Mouse (Mus musculus) left cerebral cortex, postnatal 10 days (tissue): ENCODE data around the gene Cpm. TPM values are rescaled to one million over a fixed set of nuclear protein-coding genes. Genes with fewer than 3 reads are reported as not detected.

ENCODE experiments used
- DNase-seq, 2 experiments: peaks; one replicate each; pipeline ENCODE4 v3.0.0; 2021 to 2022; ENCODE audit warnings: low spot score in 2 of 2, mixed read lengths in 1 of 2; ENCODE audit errors: extremely low spot score in 1 of 2
- intact Hi-C: fragments of 180-260 bp; cut with DNase I; formaldehyde crosslinking; loops from one replicate; pipeline ENCODE4 v1.15.1; 2025
- total RNA-seq, 2 experiments: library from RNA; stranded (reverse); gene quantifications; 2 replicates each; pipeline ENCODE4 v1.2.3; 2021

Gene Cpm
- total RNA-seq, 2 experiments from 2014 or later = 2.0 to 3.3 TPM

DNA sequence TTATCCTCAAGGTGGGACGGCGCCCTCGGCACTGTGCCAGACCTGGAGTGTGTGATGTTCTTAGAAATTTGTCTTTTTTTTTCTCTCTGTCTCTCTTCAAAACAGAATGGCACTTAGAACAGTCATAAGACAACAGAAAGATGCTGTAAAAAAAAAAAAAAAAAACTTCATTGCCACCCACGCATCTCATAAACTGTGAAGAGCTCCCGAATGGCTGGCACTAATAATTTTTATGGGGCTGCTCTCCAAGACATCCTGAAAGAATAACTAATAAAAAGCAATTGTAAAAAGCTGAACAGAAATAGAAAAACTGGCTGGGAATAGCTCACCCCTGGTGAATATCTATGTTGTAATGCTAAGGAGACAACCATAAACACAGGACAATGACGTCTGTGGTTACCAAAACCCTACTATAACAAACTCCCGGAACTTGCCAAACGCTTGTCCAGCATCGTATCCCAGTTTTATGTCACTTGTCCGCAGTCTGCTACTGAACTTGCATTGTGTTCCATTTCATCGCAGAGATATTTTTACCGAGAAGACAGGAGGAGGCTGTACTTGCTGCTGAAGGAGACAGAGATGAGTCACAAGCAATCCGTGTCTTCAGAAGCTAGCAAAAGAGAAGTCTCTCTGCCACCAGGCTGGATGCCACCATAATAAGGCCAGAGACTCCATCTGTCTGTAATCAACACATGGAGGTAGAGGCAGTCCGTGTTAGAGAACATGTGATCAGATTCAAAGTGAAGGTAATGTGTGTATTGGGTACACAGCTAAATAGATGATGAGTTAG is 25.3 kb upstream of the Cpm start:
- intact Hi-C loops = no loop called here

DNA sequence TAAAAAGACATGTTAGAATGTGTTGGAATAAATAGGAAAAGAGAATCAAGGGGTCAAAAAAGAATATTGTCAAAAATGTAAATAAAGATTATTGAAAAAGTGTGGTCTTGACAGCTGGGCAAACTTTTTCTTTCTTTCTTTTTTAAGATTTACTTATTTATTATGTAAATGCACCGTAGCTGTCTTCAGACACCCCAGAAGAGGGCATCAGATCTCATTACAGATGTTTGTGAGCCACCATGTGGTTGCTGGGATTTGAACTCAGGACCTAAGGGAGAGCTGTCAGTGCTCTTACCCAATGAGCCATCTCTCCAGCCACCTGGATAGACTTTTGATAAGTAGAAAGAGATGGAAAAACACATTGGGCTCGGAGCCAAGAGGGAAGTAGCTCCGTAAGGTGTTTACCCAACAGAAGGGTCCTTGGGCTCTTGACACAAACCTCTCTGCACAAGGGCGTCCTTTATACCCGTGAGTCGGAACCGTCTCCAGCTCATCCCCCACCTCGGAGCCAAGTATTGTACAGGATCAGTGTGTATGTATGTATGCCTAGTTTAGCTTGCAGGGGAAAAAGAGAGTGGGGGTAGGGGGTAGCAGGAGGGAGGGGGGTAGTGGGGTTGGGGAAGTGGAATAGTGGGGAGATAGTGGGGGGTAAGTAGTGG is 24.5 kb upstream of the Cpm start:
- intact Hi-C loops = no loop called here
- DNase-seq = no peak

More for the DNA sequence above, 25.3 kb upstream of the Cpm start:
- DNase-seq = no peak

DNA sequence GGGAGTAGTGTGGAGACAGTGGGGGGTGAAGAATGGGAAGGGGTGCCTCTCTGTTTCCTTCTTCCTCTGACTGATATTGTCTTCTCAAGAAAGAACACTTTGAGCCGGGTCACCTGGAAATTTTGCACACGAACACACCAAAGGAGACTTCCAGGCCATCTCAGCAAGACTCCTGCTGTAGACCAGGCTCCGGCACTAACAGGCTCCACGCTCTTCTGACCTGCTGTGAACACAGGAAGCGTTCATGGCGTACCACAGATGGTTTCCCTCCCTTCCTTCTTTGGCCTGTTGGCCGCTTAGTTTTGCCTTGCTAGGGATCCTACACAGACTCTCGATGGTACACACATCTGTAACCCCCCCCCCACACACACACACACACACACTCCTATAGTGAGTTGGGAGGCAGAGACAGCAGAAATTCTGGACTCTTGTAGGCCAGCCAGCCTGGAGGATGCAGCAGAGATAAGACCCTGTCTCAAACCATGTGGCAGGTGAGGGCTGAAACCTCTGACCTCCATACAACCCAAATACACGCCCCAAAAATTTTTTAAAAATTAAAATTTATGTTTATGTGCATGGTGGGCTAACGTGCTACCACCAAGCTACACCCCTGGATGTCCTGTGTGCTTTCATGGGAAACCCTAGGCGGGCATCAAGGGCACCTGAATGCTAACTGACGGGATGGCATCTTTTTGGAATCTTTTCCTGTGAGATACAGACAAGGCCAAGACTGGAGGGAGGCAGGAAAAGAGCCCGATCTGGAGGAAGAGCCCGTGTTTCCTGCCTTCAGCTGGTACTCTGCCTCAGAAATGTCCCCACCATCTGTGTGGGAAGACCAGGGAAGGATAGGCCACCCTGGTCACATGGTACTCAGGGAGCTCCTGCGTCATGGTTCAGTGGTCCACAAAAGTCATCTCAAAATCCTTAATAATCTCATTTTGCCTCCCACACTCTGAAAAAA is 23.7 kb upstream of the Cpm start:
- intact Hi-C loops = no loop called here
- no peak for DNase-seq

DNA sequence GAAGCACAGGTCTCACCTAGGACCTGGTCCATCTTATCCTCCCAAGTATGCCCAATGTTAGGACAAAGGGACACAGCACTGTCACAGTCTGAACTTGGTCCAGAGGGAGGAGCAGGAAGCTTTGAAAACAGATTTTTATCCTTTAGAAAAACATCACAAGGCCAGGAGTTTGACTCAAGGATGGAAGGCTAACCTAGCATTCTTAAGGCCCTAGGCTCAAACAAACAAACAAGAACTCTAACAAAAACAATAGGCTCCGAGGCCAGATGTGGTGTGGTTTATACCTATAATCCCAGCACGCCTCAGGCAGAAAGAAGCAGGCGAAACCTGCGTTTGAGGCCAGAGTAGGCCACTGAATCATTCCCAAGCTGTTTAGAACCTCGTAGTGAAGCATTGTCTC is 22.9 kb upstream of the Cpm start:
- DNase-seq = no peak
- intact Hi-C loops = no loop called here

DNA sequence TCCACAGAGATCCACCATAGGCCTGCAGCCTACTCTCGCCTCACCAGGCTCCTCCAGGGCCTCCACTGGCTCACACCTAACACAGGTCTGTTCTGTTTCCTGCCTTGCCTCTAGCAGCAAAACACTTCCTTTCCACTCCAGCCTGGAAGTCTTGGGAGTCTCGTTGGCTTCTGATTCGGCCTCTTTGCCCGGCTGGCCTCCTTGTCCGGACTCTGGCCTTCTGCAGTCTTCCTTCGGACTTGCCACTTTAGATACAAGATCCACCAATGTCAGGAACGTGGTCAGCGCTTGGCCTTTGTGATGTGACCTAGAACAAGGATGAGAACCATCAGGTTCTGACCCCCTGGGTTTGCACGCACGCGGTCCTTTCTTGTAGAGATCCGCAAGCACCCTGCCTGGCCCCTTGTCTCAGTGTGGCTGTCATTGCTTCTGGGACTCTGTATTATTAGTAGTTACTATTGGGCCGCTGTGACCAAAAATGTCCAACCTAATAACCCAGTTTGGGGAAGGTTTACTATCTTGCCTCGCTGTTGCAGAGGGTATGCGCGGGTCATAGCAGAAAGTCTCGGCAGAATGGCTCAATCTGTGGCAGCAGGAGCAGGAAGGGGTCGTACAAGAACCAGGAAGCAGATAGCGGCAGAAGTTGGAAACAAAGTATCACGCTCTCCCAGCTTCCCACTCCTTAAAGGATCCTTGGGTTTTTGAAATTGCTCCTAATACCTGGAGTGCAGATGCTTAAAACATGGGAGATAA is 22.1 kb upstream of the Cpm start:
- intact Hi-C loops = no loop called here
- no peak for DNase-seq

DNA sequence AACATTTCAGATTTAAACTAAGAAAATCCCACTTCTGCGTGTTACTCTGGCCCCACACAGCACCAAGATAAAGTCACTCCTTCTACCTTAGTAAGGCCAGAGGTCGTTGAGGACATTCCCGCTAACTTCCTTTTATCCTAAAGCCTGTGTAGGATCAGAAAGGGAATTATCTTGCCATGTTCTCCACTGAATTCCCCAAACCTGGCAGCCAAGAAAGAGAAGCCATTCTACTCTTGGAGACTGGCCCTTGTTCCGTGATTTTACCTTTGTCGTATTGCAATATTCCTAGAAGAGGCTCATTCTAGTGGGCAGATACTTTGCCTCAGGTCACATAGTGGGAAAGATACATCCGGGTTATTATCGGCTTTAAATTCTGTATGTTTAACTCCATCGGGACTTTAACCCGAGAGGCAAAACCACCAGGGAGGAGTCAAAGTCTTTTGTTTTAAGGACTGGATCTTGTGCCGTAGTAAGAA is 21.5 kb upstream of the Cpm start:
- DNase-seq = no peak
- intact Hi-C loops = no loop called here

DNA sequence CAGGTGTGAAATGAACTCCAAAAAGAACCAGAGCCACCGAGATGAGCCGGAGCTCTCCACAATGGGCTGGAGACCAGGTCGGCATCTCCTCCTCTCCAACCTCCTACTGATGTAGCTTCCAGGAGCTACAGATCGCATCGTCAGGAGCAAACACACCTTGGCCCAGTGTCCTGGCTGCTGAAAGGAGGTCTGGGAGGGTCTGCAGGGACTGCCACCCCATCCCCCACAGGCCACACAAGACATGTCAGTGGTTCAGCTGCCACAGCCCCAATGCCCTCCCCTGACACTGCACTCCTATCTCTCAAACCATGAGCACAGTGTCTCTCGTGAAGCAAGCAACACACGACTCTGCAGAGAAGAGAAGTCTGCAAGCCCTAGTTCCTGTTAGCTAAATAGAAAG is 20.8 kb upstream of the Cpm start:
- no peak for DNase-seq
- intact Hi-C loops = no loop called here

DNA sequence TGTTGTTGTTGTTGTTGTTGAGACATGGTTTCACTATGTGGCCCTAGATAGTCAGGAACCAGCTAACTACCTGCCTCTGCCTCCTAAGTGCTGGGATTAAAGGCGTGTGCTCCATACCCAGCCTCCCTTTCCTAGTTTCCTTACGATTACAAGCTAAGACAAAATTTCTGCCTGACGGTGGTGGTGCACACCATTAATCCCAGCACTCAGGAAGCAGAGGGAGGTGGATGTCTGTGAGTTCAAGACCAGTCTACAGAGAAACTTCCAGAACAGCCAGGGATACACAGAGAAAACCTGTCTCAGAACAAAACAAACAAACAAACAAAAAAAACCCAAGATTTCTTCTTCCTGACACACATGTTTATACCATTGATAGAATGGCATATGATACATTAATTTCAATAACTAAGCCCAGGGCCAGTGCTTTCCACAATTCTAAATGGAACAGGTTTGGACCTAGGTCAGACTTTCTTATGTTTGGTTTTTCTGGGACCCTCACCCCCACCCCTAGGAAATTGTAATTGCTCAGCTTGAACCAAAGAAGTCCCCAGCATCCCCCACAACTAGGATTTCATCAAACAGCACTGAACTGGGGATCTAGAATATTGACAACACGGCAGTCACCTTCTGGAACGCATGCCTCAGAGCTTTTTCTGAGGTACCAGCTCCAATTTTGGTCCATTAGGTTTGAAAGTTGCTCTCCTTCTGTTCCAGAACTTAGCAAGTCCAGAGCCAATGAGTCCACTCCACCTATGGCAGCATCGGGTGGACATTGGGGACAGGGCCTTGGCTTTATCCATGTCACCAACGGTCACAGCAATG is 20.1 kb upstream of the Cpm start:
- intact Hi-C loops = no loop called here

DNA sequence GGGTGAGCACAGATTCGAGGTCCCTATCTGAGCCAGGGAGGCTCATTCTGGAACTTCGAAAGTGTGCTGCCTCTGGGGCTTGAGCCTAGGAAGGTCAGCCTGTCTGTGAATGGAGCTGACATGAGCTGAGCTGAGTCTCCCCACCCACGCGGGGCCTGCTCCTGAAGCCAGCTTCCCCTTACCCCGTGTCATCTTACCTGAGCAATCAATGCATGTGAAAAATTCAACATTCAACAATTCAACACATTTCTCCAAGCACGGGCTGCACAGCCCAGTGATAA is 19.6 kb upstream of the Cpm start:
- intact Hi-C loops = no loop called here
- DNase-seq = no peak

More for the DNA sequence above, 20.1 kb upstream of the Cpm start:
- no peak for DNase-seq

DNA sequence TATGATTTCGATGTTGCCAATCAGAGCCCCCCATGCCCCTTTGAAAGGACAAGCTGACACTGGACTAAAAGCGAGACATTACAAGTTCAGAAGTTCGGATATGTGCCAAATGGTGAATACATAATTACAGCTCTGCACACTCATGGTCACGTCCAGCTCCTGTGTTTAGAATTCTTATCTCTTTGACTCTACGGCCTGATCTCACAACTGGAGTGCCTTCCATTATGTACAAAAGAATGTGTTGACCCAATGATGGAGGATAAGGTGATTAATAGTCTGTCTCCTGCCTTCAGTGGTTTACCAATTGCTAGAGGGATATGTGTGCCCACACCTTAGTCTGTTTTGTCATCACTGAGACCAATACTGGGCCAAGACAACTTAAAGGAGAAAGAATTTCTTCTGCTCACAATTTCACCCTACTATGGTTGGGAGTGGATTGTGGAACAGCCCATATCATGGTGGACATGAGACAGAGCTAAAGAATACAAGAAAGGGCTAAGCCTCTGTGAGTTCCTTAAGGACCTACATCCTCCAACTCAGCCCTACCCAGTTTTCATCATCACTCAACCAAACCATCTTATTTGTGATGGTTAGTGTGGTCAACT is 19.0 kb upstream of the Cpm start:
- intact Hi-C loops = no loop called here
- DNase-seq = no peak

DNA sequence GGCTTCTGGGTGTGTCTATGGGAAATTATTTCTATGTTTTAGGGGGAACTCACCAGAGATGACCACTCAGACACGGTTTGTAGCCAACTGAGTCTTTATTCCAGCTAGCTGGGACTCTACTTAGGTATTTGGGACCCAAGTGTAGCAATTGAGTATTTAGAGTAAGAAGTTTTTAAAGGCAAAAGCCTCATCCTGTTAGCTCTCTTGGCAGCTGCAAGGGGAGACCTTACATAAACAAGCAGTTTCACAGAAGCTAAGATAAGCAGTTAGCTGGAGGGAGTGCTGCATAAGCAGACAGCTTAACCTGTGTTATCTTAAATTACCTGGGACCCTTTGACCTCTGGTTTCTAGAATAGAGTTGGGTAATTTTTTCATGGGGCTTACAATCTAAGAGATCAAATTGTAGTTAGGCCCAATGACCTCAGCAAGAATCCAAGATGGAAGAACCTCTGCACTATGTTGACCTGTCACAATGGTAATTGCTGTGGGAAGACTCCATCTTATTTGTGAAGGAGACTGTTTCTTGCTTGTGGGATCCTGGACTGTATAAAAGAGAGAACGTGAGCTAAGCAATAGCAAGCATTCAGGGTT is 18.4 kb upstream of the Cpm start:
- DNase-seq = no peak
- intact Hi-C loops = no loop called here

DNA sequence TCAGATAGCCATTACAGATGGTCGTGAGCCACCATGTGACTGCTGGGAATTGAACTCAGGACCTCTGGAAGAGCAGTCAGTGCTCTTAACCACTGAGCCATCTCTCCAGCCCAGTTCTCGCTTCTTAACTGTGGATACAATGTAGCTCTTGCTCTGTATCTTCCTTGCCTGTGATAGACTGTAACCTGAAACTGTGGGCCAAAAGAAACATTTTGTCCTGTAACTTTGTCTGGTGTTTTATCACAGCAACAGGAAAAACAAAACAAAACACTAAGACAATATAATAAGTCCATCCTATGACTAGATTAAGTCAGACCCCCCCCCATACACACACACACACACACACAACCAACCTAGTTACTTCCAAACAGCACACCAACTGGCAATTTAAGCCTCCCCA is 17.8 kb upstream of the Cpm start:
- intact Hi-C loops = no loop called here
- DNase-seq = no peak

DNA sequence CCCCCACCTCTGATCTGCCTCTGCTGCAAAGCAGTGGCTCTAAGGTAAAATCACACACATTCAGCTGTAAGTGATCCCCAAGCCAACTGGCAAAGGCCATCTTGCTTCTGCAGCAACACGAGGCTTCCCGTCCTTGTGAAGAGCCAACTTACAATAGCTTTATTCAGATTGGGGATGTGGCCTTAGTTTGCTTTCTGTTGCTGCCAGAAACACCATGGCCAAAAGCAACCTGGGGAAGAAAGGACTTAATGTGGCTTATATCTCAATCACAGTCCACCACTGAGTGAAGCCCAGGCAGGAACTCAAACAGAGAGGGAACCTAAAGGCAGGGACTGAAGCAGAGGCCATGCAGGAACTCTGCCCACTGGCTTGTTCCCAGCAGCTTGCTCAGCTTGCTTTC is 17.3 kb upstream of the Cpm start:
- DNase-seq = no peak
- intact Hi-C loops = no loop called here

DNA sequence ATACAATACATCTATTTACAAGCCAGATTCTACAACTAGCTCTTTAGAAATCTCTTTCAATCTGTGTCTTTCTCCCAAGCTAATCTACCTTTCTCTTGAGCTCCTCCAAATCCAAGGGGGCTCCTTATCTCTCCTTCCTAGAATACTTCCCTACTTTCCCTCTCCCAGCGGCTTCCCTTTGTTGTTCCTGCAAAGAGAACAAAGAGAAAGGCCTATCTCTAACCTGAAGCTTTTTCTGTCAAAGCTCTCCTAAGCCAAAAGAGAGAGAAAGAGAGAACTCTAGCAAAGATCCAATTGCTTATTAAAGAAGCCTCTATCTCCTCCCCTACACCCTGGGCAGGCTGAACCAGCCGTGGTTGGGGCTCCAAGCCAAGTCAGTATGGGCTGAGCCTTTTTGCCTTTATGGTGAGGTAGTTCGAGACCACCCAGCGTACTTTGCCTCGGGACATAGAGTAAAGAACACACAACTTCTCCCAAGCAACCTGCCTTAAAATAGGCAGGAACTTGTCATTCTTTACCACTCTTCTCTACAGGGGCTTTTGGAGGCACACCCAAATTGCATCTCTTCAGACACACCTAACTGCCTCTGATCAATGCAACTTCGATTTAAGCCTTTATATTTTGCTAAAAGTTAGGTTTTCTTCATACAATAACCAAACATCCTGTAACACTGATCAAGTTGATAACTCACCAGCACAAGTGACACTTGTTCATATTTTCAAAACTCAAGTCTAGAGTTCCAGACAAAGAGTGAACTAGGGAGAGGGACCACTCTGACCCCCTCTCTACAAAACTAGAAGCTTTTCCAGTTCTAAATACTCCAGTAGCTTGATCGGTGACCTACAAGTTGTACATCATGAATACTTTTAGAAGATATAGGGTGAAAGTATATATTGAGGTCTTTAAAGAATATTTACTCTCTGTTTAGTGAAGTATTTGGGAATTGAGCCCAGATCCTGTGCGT is 16.4 kb upstream of the Cpm start:
- no peak for DNase-seq
- intact Hi-C loops = no loop called here

DNA sequence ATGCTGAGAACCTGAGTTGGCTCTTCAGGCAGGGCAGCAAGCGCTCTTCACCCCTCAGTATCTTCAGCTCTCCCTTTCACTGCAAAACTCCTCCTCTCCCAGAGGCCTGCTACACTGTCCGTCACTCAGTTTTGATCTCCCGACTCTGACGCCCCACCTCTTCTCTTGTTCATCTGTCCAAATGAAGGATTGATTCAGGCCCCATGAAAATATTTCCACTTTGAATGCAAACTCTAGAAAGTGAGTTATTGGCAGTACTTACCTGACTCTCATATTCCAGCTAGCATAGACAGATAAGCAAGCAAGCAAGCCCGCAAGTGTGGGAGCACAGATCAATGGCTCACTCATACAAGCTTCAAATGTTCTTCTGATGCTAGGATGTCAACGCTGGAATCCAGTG is 15.3 kb upstream of the Cpm start:
- intact Hi-C loops = no loop called here
- no peak for DNase-seq

DNA sequence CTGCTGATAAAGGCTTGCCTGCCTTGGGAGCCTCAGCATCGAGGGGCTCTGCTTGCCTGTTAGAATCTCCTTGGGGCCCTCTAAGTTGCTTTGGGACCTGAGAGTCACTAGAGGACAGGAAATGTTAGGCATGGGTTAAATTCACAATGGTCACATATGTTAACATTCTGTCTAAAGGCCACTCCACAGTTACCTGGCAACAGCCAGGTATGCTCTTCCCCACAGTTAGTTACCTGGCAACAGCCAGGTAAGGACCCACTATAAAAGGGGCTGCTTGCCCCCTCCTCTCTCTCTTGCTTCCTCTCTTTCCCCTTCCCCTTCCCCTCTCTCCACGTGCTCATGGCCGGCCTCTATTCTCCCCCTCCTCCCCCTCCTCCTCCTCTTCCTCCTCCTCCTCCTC is 14.9 kb upstream of the Cpm start:
- intact Hi-C loops = no loop called here
- DNase-seq = no peak
